Mouse (Mus musculus): Measurements from ENCODE around the gene Gm13691.
A peak's percentile ranks its signal among the peaks of the same experiment; 100 is the strongest.
"Not testable (repeated sequence)": the region's sequence is repeated elsewhere in the genome, so short reads cannot be mapped to it uniquely, and the experiment has no call there.

Gene Gm13691

GRCm38 (mm10) chr2:83990253-83990652 lies at the start of gene Gm13691:
Gm13691 (plus strand) TSS chr2:83990553.
- DNase-seq = not testable (repeated sequence)

- DNase-seq = peak; percentile 92
Observed at GRCm38 (mm10) chr2:83940931-83941361, 49.4 kb upstream of the Gm13691 start, which contains the start of gene Zswim2. Zswim2 (minus strand) TSS chr2:83941228.

DNA sequence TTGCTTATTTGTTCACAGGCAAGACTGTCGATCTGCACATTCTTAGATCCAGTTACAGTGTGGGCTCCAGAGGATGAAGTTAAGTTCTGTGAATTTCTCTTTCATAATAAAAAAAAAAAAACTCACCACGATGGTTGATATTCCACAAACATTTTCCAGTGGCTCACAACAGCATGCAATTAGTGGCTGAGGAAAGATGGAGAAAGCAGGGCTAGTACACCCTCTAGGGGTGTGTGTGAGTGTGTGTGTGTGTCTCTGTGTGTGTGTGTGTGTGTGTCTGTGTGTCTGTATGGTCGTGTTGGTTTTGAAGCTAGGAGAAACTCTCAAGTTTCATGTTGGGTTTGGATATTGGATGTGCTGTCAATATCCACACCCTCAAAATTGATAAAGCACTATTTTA lies 49.0 kb upstream of the Gm13691 start:
- DNase-seq = no peak

DNA sequence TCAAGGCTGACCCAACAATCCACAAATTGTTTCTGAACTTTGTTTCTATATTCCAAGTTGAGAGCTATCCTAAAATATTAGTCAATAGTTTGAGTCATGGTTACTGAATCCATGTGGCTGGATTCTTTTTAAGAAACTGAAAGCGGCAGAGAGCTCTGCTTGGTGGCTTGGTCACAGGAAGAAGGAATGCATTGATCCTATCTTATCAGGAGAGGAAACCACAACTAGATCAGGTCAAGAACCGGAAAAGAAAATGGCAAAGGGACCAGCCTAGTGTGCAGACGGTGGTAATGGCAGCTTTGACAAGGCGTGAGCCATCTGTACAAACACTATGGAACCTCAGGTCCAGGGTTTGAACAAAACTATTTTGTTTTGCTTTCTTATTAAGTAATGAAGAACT lies 48.6 kb upstream of the Gm13691 start:
- DNase-seq = peak; percentile 55

DNA sequence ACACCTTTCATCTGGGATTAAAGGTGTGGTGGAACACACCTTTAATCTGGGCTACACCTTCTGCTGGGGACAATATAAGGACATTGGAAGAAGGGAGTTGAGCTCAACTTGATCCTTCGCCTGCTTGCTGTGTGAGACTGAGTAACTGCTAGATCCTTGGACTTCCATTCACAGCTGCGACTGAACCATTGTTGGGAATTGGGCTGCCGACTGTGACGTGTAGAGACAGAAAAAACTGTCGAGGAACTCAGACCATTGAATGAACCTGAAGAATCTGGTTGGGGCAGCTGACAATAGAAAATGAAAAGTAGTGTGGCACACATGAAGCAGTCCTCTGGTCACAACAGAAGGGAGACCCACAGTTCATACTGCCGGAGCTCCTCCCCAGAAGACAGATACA lies 35.0 kb upstream of the Gm13691 start, which contains the start of gene Gm13698:
TSS of gene Gm13698 (plus strand) at position 301 of the 400 bp plus-strand sequence.
- DNase-seq = not testable (repeated sequence)

DNA sequence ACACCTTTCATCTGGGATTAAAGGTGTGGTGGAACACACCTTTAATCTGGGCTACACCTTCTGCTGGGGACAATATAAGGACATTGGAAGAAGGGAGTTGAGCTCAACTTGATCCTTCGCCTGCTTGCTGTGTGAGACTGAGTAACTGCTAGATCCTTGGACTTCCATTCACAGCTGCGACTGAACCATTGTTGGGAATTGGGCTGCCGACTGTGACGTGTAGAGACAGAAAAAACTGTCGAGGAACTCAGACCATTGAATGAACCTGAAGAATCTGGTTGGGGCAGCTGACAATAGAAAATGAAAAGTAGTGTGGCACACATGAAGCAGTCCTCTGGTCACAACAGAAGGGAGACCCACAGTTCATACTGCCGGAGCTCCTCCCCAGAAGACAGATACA lies 29.1 kb upstream of the Gm13691 start, which contains the start of gene Gm13693:
TSS of gene Gm13693 (plus strand) at position 301 of the 400 bp plus-strand sequence.
- DNase-seq = not testable (repeated sequence)

DNA sequence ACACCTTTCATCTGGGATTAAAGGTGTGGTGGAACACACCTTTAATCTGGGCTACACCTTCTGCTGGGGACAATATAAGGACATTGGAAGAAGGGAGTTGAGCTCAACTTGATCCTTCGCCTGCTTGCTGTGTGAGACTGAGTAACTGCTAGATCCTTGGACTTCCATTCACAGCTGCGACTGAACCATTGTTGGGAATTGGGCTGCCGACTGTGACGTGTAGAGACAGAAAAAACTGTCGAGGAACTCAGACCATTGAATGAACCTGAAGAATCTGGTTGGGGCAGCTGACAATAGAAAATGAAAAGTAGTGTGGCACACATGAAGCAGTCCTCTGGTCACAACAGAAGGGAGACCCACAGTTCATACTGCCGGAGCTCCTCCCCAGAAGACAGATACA lies 23.3 kb upstream of the Gm13691 start, which contains the start of gene Gm13695:
TSS of gene Gm13695 (plus strand) at position 301 of the 400 bp plus-strand sequence.
- not testable (repeated sequence) for DNase-seq

GRCm38 (mm10) chr2:83972823-83973222 lies 17.5 kb upstream of the Gm13691 start, which contains the start of gene Gm13696:
Gm13696 (plus strand) TSS chr2:83973123.
- DNase-seq = not testable (repeated sequence)

DNA sequence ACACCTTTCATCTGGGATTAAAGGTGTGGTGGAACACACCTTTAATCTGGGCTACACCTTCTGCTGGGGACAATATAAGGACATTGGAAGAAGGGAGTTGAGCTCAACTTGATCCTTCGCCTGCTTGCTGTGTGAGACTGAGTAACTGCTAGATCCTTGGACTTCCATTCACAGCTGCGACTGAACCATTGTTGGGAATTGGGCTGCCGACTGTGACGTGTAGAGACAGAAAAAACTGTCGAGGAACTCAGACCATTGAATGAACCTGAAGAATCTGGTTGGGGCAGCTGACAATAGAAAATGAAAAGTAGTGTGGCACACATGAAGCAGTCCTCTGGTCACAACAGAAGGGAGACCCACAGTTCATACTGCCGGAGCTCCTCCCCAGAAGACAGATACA lies 11.7 kb upstream of the Gm13691 start, which contains the start of gene Gm13694:
TSS of gene Gm13694 (plus strand) at position 301 of the 400 bp plus-strand sequence.
- not testable (repeated sequence) for DNase-seq

- DNase-seq = not testable (repeated sequence)
Observed at GRCm38 (mm10) chr2:83984443-83984842, 5.9 kb upstream of the Gm13691 start, which contains the start of gene Gm13697. Gm13697 (plus strand) TSS chr2:83984743.

- DNase-seq = not testable (repeated sequence)
Observed at GRCm38 (mm10) chr2:83993639-83994255, 3.4 kb downstream of the Gm13691 start.

DNA sequence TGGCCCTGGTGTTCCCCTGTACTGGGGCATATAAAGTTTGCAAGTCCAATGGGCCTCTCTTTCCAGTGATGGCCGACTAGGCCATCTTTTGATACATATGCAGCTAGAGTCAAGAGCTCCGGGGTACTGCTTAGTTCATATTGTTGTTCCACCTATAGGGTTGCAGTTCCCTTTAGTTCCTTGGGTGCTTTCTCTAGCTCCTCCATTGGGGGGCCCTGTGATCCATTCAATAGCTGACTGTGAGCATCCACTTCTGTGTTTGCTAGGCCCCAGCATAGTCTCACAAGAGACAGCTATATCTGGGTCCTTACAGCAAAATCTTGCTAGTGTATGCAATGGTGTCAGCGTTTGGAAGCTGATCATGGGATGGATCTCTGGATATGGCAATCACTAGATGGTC lies 4.2 kb downstream of the Gm13691 start:
- DNase-seq = not testable (repeated sequence)

- DNase-seq = peak; percentile 91
Observed at GRCm38 (mm10) chr2:84008913-84009312, 18.6 kb downstream of the Gm13691 start.

- no peak for DNase-seq
Observed at GRCm38 (mm10) chr2:84009818-84010217, 19.5 kb downstream of the Gm13691 start.

GRCm38 (mm10) chr2:84014572-84014971 lies 24.2 kb downstream of the Gm13691 start:
- DNase-seq = no peak

DNA sequence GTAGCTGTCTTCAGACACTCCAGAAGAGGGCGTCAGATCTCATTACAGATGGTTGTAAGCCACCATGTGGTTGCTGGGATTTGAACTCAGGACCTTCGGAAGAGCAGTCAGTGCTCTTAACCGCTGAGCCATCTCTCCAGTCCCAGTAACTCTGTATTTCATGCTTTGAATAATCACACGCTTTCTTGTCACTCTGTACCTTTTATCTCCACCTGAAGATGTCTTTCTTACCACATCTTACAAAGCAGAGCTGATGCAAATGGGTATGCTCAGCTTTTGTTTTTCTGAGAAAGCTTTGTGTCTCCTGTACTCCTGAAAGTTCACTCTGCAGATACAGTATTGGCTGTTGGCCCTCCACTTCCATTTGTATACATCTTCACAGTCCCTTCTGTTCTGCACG lies 25.9 kb downstream of the Gm13691 start:
- not testable (repeated sequence) for DNase-seq

DNA sequence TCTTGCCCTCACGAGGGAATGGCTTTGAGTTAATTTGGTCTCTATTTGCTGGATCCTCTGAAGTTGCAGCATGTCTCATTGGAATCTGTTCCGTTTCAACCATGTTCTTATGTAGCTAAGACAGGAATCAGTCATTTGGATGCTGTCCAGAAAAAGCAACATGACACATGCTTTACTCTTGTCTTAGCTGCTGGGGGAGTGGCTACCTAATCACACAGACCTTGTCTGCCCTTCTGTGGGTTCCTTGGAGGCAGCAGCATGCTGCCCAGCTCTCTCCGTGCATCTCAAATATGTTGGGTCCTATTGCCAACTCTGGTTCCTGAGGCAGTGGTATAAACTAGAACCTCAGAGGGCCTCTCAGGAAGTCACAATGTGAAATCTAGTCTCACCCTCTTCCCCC lies 28.0 kb downstream of the Gm13691 start:
- DNase-seq = no peak

DNA sequence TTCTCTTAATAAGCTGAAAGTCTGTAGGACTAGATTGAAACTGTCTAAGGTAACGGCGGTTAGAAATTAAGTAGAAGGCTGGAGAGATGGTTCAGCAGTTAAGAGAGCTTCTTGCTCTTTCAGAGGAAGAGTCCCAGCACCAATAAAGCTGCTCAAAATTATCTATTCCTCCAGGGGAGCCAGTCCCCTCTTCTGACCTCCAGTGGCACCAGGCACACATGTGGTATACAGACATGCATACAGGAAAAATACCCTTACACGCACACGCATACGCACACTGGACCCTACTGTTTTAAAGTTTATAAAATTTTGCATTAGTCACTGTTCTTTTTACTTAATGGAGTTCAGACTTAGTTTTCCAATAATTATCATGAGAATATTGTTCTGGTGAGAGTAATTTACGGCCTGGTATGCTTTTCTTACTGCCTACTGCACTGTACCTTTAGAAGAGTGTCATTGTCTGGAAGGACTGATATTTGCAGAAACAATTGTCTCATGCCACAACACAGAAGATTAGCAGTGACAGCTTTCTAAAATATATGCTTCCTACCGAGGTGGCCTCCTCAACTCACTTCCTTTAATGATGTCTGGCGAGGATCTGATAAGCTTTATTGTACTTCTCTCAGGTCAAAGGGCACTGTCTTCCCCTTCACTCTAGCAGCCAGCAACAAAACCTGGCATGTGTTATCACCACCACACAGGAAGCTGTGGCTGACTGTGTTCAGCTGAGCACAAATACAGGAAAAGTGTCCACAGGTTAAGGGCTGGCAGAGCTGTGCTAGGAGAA lies 29.4 kb downstream of the Gm13691 start:
- DNase-seq = peak; percentile 90

DNA sequence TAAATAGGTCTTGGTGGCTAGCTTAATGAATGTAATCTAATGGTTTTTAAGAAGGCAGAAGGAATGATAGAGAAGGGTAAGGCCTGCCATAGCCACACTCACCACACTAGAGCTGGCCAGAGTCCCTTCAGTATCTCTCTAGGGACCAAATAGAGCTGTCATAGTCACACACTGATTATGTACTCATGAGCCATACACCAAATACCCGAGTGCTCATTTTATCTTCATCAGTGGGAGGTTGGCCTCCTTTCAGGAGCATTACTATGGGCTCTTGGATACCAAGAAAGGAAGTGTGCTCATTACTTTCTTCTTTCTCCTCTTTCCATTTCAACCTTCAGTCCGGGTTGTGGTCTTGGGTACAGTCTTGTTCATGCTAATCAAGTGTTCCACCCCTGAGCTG lies 31.6 kb downstream of the Gm13691 start:
- peak; percentile 88 for DNase-seq

- peak; percentile 99 for DNase-seq
Observed at GRCm38 (mm10) chr2:84022905-84023304, 32.6 kb downstream of the Gm13691 start.

- DNase-seq = no peak
Observed at GRCm38 (mm10) chr2:84023319-84023718, 33.0 kb downstream of the Gm13691 start.

DNA sequence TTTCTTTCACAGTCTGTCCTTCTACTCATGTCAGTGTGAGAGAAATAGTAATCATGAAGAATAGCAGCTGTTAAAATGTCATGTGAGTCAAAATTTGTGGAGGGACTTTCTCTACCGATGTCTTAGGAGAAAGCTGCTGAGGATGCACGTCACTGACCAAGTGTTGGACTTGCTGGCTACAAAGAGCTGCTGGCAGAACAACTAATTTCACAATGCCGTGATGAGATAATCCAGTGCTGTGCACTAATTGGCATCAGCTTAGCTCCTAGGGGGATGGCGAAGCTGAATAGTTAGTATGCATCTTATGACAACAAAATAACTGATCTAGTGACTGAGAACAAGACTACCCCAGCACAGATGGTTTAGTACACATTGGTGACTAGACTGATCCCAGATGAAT lies 34.9 kb downstream of the Gm13691 start:
- DNase-seq = peak; percentile 98

GRCm38 (mm10) chr2:84032505-84032904 lies 42.2 kb downstream of the Gm13691 start:
- peak; percentile 34 for DNase-seq

All from heart, adult 11 months (tissue).